Mouse (Mus musculus): Measurements from ENCODE around the gene Slc37a1.

GRCm38 (mm10) chr17:31238234-31239020, 48.2 kb upstream of the Slc37a1 start:
- no peak for TF ChIP-seq CTCF (IDR thresholded peaks at IDR 0.05; ENCODE audit: low read depth, low read length)
- no peak for TF ChIP-seq POLR2A (IDR thresholded peaks at IDR 0.05; ENCODE audit: extremely low read depth, insufficient read depth, low read length)
